Mouse (Mus musculus) forebrain, embryonic 14.5 days (tissue): ENCODE results near the gene Fah. TPM values are rescaled to one million over a fixed set of nuclear protein-coding genes. Genes with fewer than 3 reads are reported as not detected.
A peak's percentile ranks its signal among the peaks of the same experiment; 100 is the strongest.

Experiments used
- ATAC-seq: fragments of 200-750 bp; cut with Nextera tagmentation; 2 replicates; pipeline ENCODE4 v1.8.0; 2017; ENCODE audit warnings: mild to moderate bottlenecking, moderate library complexity
- DNase-seq: peaks from one replicate; pipeline ENCODE4 v3.0.0-alpha.2; 2015; ENCODE audit warnings: low spot score
- H3K27ac ChIP-seq: fragments of 300-500 bp; sonication (generic); 2 replicates; pipeline ENCODE4 v1.5.1; 2014; ENCODE audit warnings: low read depth, mild to moderate bottlenecking, control low read depth, low read length, moderate library complexity
- H3K27me3 ChIP-seq: fragments of 300-500 bp; sonication (generic); replicated peaks from 2 replicates; pipeline ENCODE4 v1.6.1; 2014; ENCODE audit warnings: low read length, control low read depth, mixed read lengths; ENCODE audit not compliant: control insufficient read depth, insufficient read depth
- H3K36me3 ChIP-seq: fragments of 300-500 bp; sonication (generic); 2 replicates; pipeline ENCODE4 v1.6.1; 2014; ENCODE audit warnings: low read length, control low read depth; ENCODE audit not compliant: control insufficient read depth, insufficient read depth
- H3K4me1 ChIP-seq: fragments of 300-500 bp; sonication (generic); 2 replicates; pipeline ENCODE4 v1.6.1; 2014; ENCODE audit warnings: antibody characterized with exemption, low read length, control low read depth; ENCODE audit not compliant: control insufficient read depth, insufficient read depth
- H3K4me2 ChIP-seq: fragments of 300-500 bp; sonication (generic); 2 replicates; pipeline ENCODE4 v1.6.1; 2014; ENCODE audit warnings: mild to moderate bottlenecking, control low read depth, low read length
- H3K4me3 ChIP-seq: fragments of 300-500 bp; sonication (generic); 2 replicates; pipeline ENCODE4 v1.5.1; 2014; ENCODE audit warnings: low read depth, low read length, control low read depth
- H3K9ac ChIP-seq: fragments of 300-500 bp; sonication (generic); 2 replicates; pipeline ENCODE4 v1.6.1; 2014; ENCODE audit warnings: mild to moderate bottlenecking, low read length, control low read depth, moderate library complexity
- H3K9me3 ChIP-seq: fragments of 300-500 bp; sonication (generic); replicated peaks from 2 replicates; pipeline ENCODE4 v1.6.1; 2016; ENCODE audit warnings: low read length, control low read depth, mixed read lengths; ENCODE audit not compliant: control insufficient read depth
- WGBS: fragments of 180-500 bp; shearing (Covaris S2); extraction: QIAGEN DNeasy Blood & Tissue Kit; methylation state at CpG from one replicate; pipeline ENCODE4 v1.1.7; 2014; 5-methylcytosine and 5-hydroxymethylcytosine counted together
- polyA plus RNA-seq: library from polyadenylated mRNA; unstranded; fragments of >200 nt; fragmentation: Nextera tagmentation; extraction: Ambion mirVana; gene quantifications from 2 replicates; pipeline ENCODE4 v1.2.1, GENCODE M21; 2014

Fah gene
- 6.3 and 7.2 TPM in 2 replicates for polyA plus RNA-seq

DNA sequence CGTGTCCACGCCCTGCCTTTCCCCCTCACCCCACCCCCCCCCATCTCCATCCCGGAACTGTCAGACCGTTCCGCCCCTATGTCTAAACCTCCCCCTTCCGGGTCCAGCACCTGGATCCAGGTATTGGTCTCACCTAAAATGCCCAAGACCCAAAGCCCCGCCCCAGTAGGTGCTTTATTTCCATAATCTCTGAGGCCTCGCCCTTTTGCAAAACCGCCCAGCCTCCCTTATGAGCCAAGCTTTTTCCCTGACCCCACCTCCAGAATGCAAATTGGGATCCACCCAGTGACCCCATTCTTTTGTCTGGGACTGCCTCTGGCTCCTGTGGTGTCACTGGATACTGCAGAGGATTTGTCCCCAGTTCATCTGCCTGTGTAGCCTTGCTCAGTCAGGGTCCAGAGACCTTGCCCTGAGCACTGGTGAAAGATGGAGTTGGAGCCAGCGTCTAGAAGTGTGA is at the start of gene Fah:
Gene Fah (minus strand): TSS at position 430 of the 457 bp plus-strand sequence.
- peak within 1 kb of the TSS; percentile 87 for H3K4me2 ChIP-seq
- H3K9ac ChIP-seq, result peak within 1 kb of the TSS; percentile 68
- no peaks in the 10 kb centered on the region for H3K36me3 ChIP-seq
- H3K27me3 ChIP-seq, result no peaks in the 10 kb centered on the region
- no peak within 1 kb of the TSS for H3K27ac ChIP-seq
- ATAC-seq (peak; percentile 46), DNase-seq (peak; percentile 17)
- H3K4me1 ChIP-seq, result peaks cover 6% of the 10 kb centered on the region; the same call in 1 of the 2 replicates
- WGBS, result under 1% methylated on average over 10 of the region's 10 CpGs
- peak within 1 kb of the TSS; percentile 53 for H3K4me3 ChIP-seq
- no peaks in the 10 kb centered on the region for H3K9me3 ChIP-seq

DNA sequence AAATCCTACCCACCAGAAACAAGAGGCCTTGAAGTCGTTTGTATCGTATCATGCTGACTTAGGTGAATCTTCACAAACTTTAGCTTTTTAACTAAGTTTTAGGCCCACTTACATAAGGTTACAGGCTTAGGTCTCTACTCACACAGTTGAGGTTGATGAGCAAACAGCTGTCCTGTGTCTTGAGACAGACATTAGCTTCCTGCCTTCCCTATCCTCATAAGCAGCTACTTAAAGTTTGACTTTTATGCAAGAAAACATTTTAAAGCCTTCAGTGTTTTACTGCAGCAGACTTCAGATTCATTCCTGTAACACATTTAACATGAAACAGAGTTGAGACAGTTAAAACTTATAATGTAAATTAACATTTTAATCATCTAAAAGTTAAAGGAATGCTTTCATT is 46.2 kb upstream of the Fah start:
- Histone ChIP-seq H3K27me3 (no peaks in the 10 kb centered on the region), H3K4me1 (no peaks in the 10 kb centered on the region), H3K9me3 (no peaks in the 10 kb centered on the region), H3K27ac (no peak overlapping the region), H3K9ac (no peak overlapping the region), H3K36me3 (no peaks in the 10 kb centered on the region), H3K4me3 (no peak overlapping the region), H3K4me2 (no peak overlapping the region)
- 85% methylated on average over 2 of the region's 2 CpGs for WGBS
- no peak for DNase-seq
- no peak for ATAC-seq

GRCm38 (mm10) chr7:84651987-84652321 is 45.4 kb upstream of the Fah start:
- no peak overlapping the region for H3K4me2 ChIP-seq
- DNase-seq (no peak), ATAC-seq (no peak)
- H3K9ac ChIP-seq, result no peak overlapping the region
- no peak overlapping the region for H3K27ac ChIP-seq
- 90% methylated on average over 2 of the region's 2 CpGs for WGBS
- H3K36me3 ChIP-seq, result no peaks in the 10 kb centered on the region
- H3K27me3 ChIP-seq, result no peaks in the 10 kb centered on the region
- H3K4me1 ChIP-seq, result no peaks in the 10 kb centered on the region
- no peak overlapping the region for H3K4me3 ChIP-seq
- no peaks in the 10 kb centered on the region for H3K9me3 ChIP-seq

DNA sequence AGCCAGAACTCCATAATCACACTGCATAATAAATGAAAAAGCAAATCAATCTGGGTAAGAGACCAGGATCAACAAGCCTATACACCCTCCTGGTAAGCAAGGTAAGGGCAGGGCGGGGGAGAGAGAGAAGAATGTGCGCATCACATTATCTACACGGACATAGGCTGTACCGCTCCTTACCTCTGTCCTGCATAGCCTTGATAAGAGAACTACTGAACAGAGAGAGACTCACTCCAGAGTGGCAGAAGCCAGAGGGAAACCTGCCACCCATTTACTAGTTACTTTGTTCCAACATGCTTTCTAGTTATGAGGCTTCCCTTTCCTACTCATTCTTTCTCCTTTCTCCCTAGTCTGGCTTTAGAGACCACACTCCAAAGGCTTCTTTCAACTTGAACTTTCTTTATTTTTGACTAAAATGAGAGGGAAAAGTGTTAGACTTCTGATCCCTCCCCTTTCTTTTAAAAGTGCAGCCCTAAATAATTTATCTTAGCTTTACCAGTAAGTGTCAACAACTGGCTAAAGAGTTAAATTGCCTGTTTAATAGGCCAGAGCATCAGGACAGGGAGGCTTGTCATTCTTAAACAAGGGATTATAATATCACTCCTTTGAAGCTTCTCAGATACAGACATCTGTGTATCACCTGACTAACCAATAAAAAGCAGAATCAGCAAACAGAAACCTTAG is 44.9 kb upstream of the Fah start:
- no peaks in the 10 kb centered on the region for H3K4me1 ChIP-seq
- 93% methylated on average over 4 of the region's 4 CpGs for WGBS

DNA sequence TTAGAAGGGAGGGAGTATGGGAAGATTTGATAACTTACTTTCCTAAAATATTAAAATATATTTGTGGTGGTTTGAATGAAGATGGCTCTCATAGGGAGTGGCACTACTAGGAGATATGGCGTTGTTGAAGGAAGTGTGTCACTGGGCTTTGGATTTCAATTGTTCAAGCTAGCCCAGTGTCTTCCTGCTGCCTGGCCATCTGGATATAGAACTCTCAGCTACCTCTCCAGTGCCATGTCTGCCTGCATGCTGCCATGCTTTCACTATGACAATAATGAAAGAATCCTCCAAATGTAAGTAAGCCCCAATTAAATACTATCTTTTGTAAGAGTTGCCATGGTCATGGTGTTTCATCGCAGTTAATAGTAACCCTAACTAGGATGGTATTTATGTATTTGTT is 42.5 kb upstream of the Fah start:
- Histone ChIP-seq H3K4me1 (no peaks in the 10 kb centered on the region), H3K9me3 (no peaks in the 10 kb centered on the region), H3K4me2 (no peak overlapping the region), H3K36me3 (no peaks in the 10 kb centered on the region), H3K27ac (no peak overlapping the region), H3K27me3 (no peaks in the 10 kb centered on the region), H3K4me3 (no peak overlapping the region), H3K9ac (no peak overlapping the region)
- 88% methylated on average over 2 of the region's 2 CpGs for WGBS
- ATAC-seq (no peak), DNase-seq (no peak)

More for the DNA sequence above, 44.9 kb upstream of the Fah start:
- Histone ChIP-seq H3K27ac (no peak overlapping the region), H3K9ac (no peak overlapping the region), H3K4me3 (no peak overlapping the region), H3K4me2 (no peak overlapping the region), H3K9me3 (no peaks in the 10 kb centered on the region), H3K36me3 (no peaks in the 10 kb centered on the region), H3K27me3 (no peaks in the 10 kb centered on the region)
- ATAC-seq, result no peak
- no peak for DNase-seq

GRCm38 (mm10) chr7:84646256-84646655 is 39.7 kb upstream of the Fah start:
- H3K27ac ChIP-seq, result no peak overlapping the region

GRCm38 (mm10) chr7:84643270-84643998 is 36.9 kb upstream of the Fah start:
- no peaks in the 10 kb centered on the region for H3K27me3 ChIP-seq
- H3K27ac ChIP-seq, result no peak overlapping the region
- no peak for ATAC-seq
- DNase-seq, result no peak
- H3K4me2 ChIP-seq, result no peak overlapping the region
- H3K36me3 ChIP-seq, result no peaks in the 10 kb centered on the region
- no peaks in the 10 kb centered on the region for H3K9me3 ChIP-seq
- no peak overlapping the region for H3K4me3 ChIP-seq
- no peak overlapping the region for H3K9ac ChIP-seq
- no peaks in the 10 kb centered on the region for H3K4me1 ChIP-seq
- WGBS, result 94% methylated on average over 6 of the region's 6 CpGs

More at GRCm38 (mm10) chr7:84646256-84646655, 39.7 kb upstream of the Fah start:
- no peaks in the 10 kb centered on the region for H3K27me3 ChIP-seq
- no peak overlapping the region for H3K9ac ChIP-seq
- H3K4me2 ChIP-seq, result no peak overlapping the region
- no peak overlapping the region for H3K4me3 ChIP-seq
- no peak for DNase-seq
- no peak for ATAC-seq
- 35% methylated on average over 1 of the region's 1 CpGs for WGBS
- H3K4me1 ChIP-seq, result no peaks in the 10 kb centered on the region
- H3K36me3 ChIP-seq, result no peaks in the 10 kb centered on the region
- H3K9me3 ChIP-seq, result no peaks in the 10 kb centered on the region

DNA sequence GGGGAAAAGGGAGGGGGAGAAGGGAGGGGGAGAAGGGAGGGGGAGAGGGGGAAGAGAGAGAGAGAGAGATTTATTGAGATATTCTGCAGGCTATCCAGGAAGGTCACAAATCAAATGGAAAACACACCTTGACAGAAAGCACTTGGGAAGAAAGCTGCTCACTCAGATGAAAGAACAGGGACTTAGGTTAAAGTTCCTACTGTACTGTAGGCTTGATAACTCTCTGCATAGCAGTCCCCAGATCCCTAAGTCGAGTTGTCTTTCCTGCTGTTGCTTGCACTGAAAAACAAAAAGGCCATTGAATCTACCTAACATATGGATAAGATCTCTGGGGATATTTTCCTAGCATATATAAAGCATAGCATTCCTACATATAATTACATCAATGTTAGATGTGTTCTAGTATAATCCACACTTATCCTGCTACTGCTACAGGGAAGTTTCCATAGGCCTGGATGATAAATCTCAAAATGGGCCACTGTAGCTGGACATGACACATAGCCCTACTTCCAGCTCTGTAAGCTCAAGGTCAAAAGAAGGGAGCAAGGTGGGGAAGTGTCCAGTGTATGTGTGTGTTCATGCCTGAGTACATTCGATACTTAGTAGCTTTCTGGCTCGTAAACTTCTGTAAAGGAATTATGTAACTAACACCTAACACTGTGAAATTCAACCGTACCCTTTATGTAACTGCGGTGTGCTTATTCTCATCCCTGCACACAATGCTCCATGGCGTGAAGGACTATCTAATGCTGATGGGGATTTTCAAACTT is 35.8 kb upstream of the Fah start:
- WGBS, result 84% methylated on average over 6 of the region's 6 CpGs
- H3K36me3 ChIP-seq, result no peaks in the 10 kb centered on the region
- no peak for ATAC-seq

More for the DNA sequence above, 35.8 kb upstream of the Fah start:
- Histone ChIP-seq H3K9me3 (no peaks in the 10 kb centered on the region), H3K27ac (no peak overlapping the region), H3K4me1 (no peaks in the 10 kb centered on the region), H3K4me3 (no peak overlapping the region), H3K27me3 (no peaks in the 10 kb centered on the region), H3K4me2 (no peak overlapping the region), H3K9ac (no peak overlapping the region)
- DNase-seq, result no peak
